14 mouse cellular contexts compared by ENCODE assay signal in the genomic region with DNA sequence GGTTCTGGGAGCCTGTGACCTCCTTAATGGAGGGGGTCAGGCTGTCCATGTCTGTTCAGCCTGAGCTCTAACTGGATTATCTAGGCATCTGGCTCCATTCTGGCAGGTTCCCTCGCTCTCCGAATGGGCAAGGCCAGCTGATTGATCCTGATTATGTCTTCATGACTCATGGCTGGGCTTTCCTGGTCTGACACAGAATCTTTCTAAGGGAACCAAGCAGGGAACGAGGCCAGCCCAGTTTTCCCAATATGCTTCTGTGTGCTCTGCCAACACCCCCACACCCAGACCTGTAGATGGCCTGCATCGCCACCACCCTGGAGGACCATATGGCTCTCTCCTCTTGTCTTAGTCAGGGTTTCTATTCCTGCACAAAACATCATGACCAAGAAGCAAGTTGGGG. TPM values are rescaled to one million over a fixed set of nuclear protein-coding genes. Genes with fewer than 3 reads are reported as not detected.
DNase-seq lines count a peak whose midpoint lies in the region; ATAC-seq lines count a peak whose summit lies in the region.
"Had no signal": no experiment of that assay in that cellular context is flagged by ENCODE, and none has a peak within 500 bp of the region (broad histone marks: within the 10 kb centered on the region; RNA-seq: fewer than 3 reads in every experiment).

No protein-coding gene starts in this region.

- H3K36me3 ChIP-seq in forebrain, embryonic 11.5 days (ENCODE audit: control insufficient read depth, insufficient read depth, low read length): no peaks in the 10 kb centered on the region
- H3K36me3 ChIP-seq: neural tube, embryonic 12.5 days had no signal

- no peak overlapping the region for H3K27ac ChIP-seq in forebrain, embryonic 11.5 days (ENCODE audit: low read depth, low read length)
- H3K27ac ChIP-seq: layer of hippocampus, adult 2 months; neural tube, embryonic 12.5 days had no signal

- no peaks in the 10 kb centered on the region for H3K27me3 ChIP-seq in forebrain, embryonic 11.5 days (ENCODE audit: control insufficient read depth, insufficient read depth, low read length)
- H3K27me3 ChIP-seq: CH12.LX; neural tube, embryonic 12.5 days had no signal

- no peak overlapping the region for H3K9ac ChIP-seq in forebrain, embryonic 11.5 days (ENCODE audit: low read length)
- H3K9ac ChIP-seq: forebrain, postnatal 0 days; lung, embryonic 14.5 days; neural tube, embryonic 12.5 days had no signal

- no peak for ATAC-seq in granulocyte monocyte progenitor cell, adult 5-6 weeks (replicated peaks; ENCODE audit: poor library complexity, severe bottlenecking)
- ATAC-seq in forebrain, embryonic 11.5 days (replicated peaks; ENCODE audit: low FRiP score): no peak
- ATAC-seq: forebrain, postnatal 0 days had no signal

- H3K4me1 ChIP-seq in forebrain, embryonic 11.5 days (replicated peaks; ENCODE audit: control insufficient read depth, insufficient read depth, low read length): no peaks in the 10 kb centered on the region
- H3K4me1 ChIP-seq: neural tube, embryonic 12.5 days had no signal

- WGBS in forebrain, embryonic 11.5 days: 84% methylated on average over 4 of the region's 4 CpGs

- no peak overlapping the region for H3K4me2 ChIP-seq in forebrain, embryonic 11.5 days (ENCODE audit: low read depth, low read length, severe bottlenecking)
- H3K4me2 ChIP-seq: lung, embryonic 14.5 days; midbrain, embryonic 11.5 days; neural tube, embryonic 12.5 days had no signal

- peak; percentile 70 for DNase-seq in adrenal gland, adult 8-10 months
- DNase-seq in adrenal gland, postnatal 36 days: peak; percentile 47 to 68
- peak; percentile 51 to 65 for DNase-seq in cerebellum, postnatal 36 days
- DNase-seq in retina, embryonic 14.5 days (ENCODE audit: low spot score): peak; percentile 24
- DNase-seq in forebrain, embryonic 11.5 days (ENCODE audit: low spot score): no peak
- no peak for DNase-seq in kidney, postnatal 10 days
- DNase-seq: forebrain, postnatal 0 days; kidney, adult 11 months; lung, embryonic 14.5 days had no signal

- H3K9me3 ChIP-seq in forebrain, embryonic 11.5 days (ENCODE audit: control insufficient read depth, low read length): no peaks in the 10 kb centered on the region
- H3K9me3 ChIP-seq: neural tube, embryonic 12.5 days had no signal

- H3K4me3 ChIP-seq in forebrain, embryonic 11.5 days (ENCODE audit: low read depth, low read length): no peak overlapping the region
- H3K4me3 ChIP-seq: layer of hippocampus, adult 2 months; neural tube, embryonic 12.5 days had no signal

RNA-seq across cellular contexts. Expression of a gene that starts 25.9 kb away (rescaled TPM):
- 10 to 100 TPM in 3 of 4 experiments, 1 to 10 TPM in 1; 8.1 to 18.4 (median 12.7) TPM for total RNA-seq in adrenal gland, adult 8-10 months (2022)
- total RNA-seq in adrenal gland, postnatal 36 days (2021): 10 to 100 TPM in 1 of 2 experiments, 1 to 10 TPM in 1; 6.6 to 10.9 TPM
- not detected in 2 replicates for total RNA-seq in granulocyte monocyte progenitor cell, adult 5-6 weeks (2014; fragmentation: Nextera tagmentation)
- total RNA-seq in granulocyte monocyte progenitor cell, adult 5-6 weeks (2017): not detected in 2 replicates
- 1.1 and 1.7 TPM in 2 replicates for polyA plus RNA-seq in forebrain, embryonic 11.5 days (2014; fragmentation: Nextera tagmentation; extraction: Ambion mirVana)

Comparison
In these comparisons a context has a peak if more than half of its experiments do, and no peak if none do; other contexts are left out.
1. DNase-seq: peak in adrenal gland, adult 8-10 months (single experiment), adrenal gland, postnatal 36 days (2 of 2), cerebellum, postnatal 36 days (2 of 2) and retina, embryonic 14.5 days (single experiment); none in forebrain, embryonic 11.5 days (single experiment) and kidney, postnatal 10 days (single experiment).
2. RNA of a gene that starts 25.9 kb away (total RNA-seq): 8.1 to 18.4 TPM in adrenal gland, adult 8-10 months and 6.6 to 10.9 TPM in adrenal gland, postnatal 36 days; not detected in granulocyte monocyte progenitor cell, adult 5-6 weeks; every median in the first group is over 4 times any median in the second.